Mouse (Mus musculus) lung, postnatal 4 days (tissue): ENCODE data around the gene Vrk2.
A peak's percentile ranks its signal among the peaks of the same experiment; 100 is the strongest.

Source experiments
- DNase-seq, 2 experiments: peaks; one replicate each; pipeline ENCODE4 v3.0.0; 2021

Vrk2 gene

GRCm38 (mm10) chr11:26593061-26594059 lies at the start of gene Vrk2, which contains the start of gene Gm6899:
Vrk2 (minus strand) TSS chr11:26593999.
Gm6899 (plus strand) TSS chr11:26593241.
- DNase-seq: peak; percentile 87 to 93

- no peak for DNase-seq
Measured at GRCm38 (mm10) chr11:26642141-26642540, 48.3 kb upstream of the Vrk2 start.

- DNase-seq: peak in 1 of 2 experiments; percentile 20
Measured at GRCm38 (mm10) chr11:26640314-26640785, 46.6 kb upstream of the Vrk2 start.

- DNase-seq: no peak
Measured at GRCm38 (mm10) chr11:26636239-26636638, 42.4 kb upstream of the Vrk2 start.

- DNase-seq: no peak
Measured at GRCm38 (mm10) chr11:26622727-26623126, 28.9 kb upstream of the Vrk2 start.

GRCm38 (mm10) chr11:26618475-26619223 lies 24.9 kb upstream of the Vrk2 start:
- no peak for DNase-seq

- DNase-seq: no peak
Measured at GRCm38 (mm10) chr11:26608795-26609194, 15.0 kb upstream of the Vrk2 start.

GRCm38 (mm10) chr11:26604061-26604655 lies 10.4 kb upstream of the Vrk2 start:
- no peak for DNase-seq

- no peak for DNase-seq
Measured at GRCm38 (mm10) chr11:26601571-26602175, 7.9 kb upstream of the Vrk2 start.

GRCm38 (mm10) chr11:26600692-26601091 lies 6.9 kb upstream of the Vrk2 start:
- no peak for DNase-seq

- DNase-seq: no peak
Measured at GRCm38 (mm10) chr11:26598876-26599275, 5.1 kb upstream of the Vrk2 start.

GRCm38 (mm10) chr11:26597761-26598160 lies 4.0 kb upstream of the Vrk2 start:
- DNase-seq: no peak

- no peak for DNase-seq
Measured at GRCm38 (mm10) chr11:26597145-26597544, 3.3 kb upstream of the Vrk2 start.

- DNase-seq: no peak
Measured at GRCm38 (mm10) chr11:26596186-26596585, 2.4 kb upstream of the Vrk2 start.

- no peak for DNase-seq
Measured at GRCm38 (mm10) chr11:26594487-26594886, 688 bp upstream of the Vrk2 start.

- no peak for DNase-seq
Measured at GRCm38 (mm10) chr11:26592395-26593053, 1.3 kb downstream of the Vrk2 start.

GRCm38 (mm10) chr11:26587184-26587524 lies 6.6 kb downstream of the Vrk2 start:
- DNase-seq: no peak

GRCm38 (mm10) chr11:26586367-26587183 lies 7.2 kb downstream of the Vrk2 start:
- no peak for DNase-seq

- DNase-seq: no peak
Measured at GRCm38 (mm10) chr11:26585409-26586366, 8.1 kb downstream of the Vrk2 start.

GRCm38 (mm10) chr11:26551551-26551950 lies 42.2 kb downstream of the Vrk2 start:
- no peak for DNase-seq
